Mouse (Mus musculus) heart, postnatal 0 days (tissue): ENCODE results near the gene Pkd1l1.

Experiments used
- CTCF ChIP-seq: IDR thresholded peaks from 2 replicates; pipeline ENCODE4 v1.5.1; 2016; ENCODE audit warnings: antibody characterized with exemption, control low read depth, low read depth
- EP300 ChIP-seq: IDR thresholded peaks from 2 replicates; pipeline ENCODE4 v1.6.1; 2016; ENCODE audit warnings: antibody characterized with exemption, low read depth

- TF ChIP-seq CTCF (no peak), EP300 (no peak)
Measured at GRCm38 (mm10) chr11:8782141-8782465, 191.0 kb downstream of the Pkd1l1 start.
